Mouse (Mus musculus): ENCODE data around the gene Ndufb2. TPM values are rescaled to one million over a fixed set of nuclear protein-coding genes. Genes with fewer than 3 reads are reported as not detected.
A peak's percentile ranks its signal among the peaks of the same experiment; 100 is the strongest.

The Ndufb2 gene
- 307 and 337 TPM in 2 replicates for polyA plus RNA-seq (2015; fragmentation: Nextera tagmentation; extraction: Ambion mirVana)

- Histone ChIP-seq H3K9me3 (replicated peaks; ENCODE audit: control insufficient read depth, low read length) (no peaks in the 10 kb centered on the region), H3K4me2 (ENCODE audit: low read depth, low read length) (peak within 1 kb of the TSS; percentile 70), H3K4me3 (replicated peaks; ENCODE audit: low read length) (peak within 1 kb of the TSS; percentile 88), H3K27me3 (ENCODE audit: control insufficient read depth, insufficient read depth, low read length) (no peaks in the 10 kb centered on the region), H3K4me1 (ENCODE audit: control insufficient read depth, insufficient read depth, low read length) (peaks cover 12% of the 10 kb centered on the region), H3K27ac (ENCODE audit: low read length) (peak within 1 kb of the TSS; percentile 93), H3K36me3 (ENCODE audit: control insufficient read depth, insufficient read depth, low read length) (0 out of 2 replicates have a peak, but pooled peaks cover 10% of the 10 kb centered on the region), H3K9ac (ENCODE audit: low read length) (peak within 1 kb of the TSS; percentile 97)
- ATAC-seq (ENCODE audit: insufficient read depth, low FRiP score) = peak; percentile 98
- under 1% methylated on average over 56 of the region's 56 CpGs for WGBS
Measured at GRCm38 (mm10) chr6:39592401-39593214, at the start of gene Ndufb2. TSS of gene Ndufb2 (plus strand) at chr6:39592574.

GRCm38 (mm10) chr6:39542631-39543597 lies 49.5 kb upstream of the Ndufb2 start:
- H3K9ac ChIP-seq (ENCODE audit: low read length) = peak overlapping the region; percentile 41; the same call in 1 of the 2 replicates
- ATAC-seq (ENCODE audit: insufficient read depth, low FRiP score) = peak; percentile 86
- H3K4me3 ChIP-seq (replicated peaks; ENCODE audit: low read length) = no peak overlapping the region
- peak overlapping the region; percentile 87 for H3K27ac ChIP-seq (ENCODE audit: low read length)
- 14% methylated on average over 15 of the region's 15 CpGs for WGBS
- peaks cover 52% of the 10 kb centered on the region for H3K4me1 ChIP-seq (ENCODE audit: control insufficient read depth, insufficient read depth, low read length)
- peak overlapping the region; percentile 38; the same call in 1 of the 2 replicates for H3K4me2 ChIP-seq (ENCODE audit: low read depth, low read length)
- no peaks in the 10 kb centered on the region for H3K9me3 ChIP-seq (replicated peaks; ENCODE audit: control insufficient read depth, low read length)
- H3K27me3 ChIP-seq (ENCODE audit: control insufficient read depth, insufficient read depth, low read length) = no peaks in the 10 kb centered on the region
- no peaks in the 10 kb centered on the region for H3K36me3 ChIP-seq (ENCODE audit: control insufficient read depth, insufficient read depth, low read length)

- peak overlapping the region; percentile 41; the same call in 1 of the 2 replicates for H3K9ac ChIP-seq (ENCODE audit: low read length)
- H3K27ac ChIP-seq (ENCODE audit: low read length) = peak overlapping the region; percentile 87
- no peak overlapping the region for H3K4me2 ChIP-seq (ENCODE audit: low read depth, low read length)
- no peaks in the 10 kb centered on the region for H3K36me3 ChIP-seq (ENCODE audit: control insufficient read depth, insufficient read depth, low read length)
- no peak overlapping the region for H3K4me3 ChIP-seq (replicated peaks; ENCODE audit: low read length)
- H3K27me3 ChIP-seq (ENCODE audit: control insufficient read depth, insufficient read depth, low read length) = no peaks in the 10 kb centered on the region
- peaks cover 46% of the 10 kb centered on the region for H3K4me1 ChIP-seq (ENCODE audit: control insufficient read depth, insufficient read depth, low read length)
- 47% methylated on average over 15 of the region's 15 CpGs for WGBS
- ATAC-seq (ENCODE audit: insufficient read depth, low FRiP score) = no peak
- no peaks in the 10 kb centered on the region for H3K9me3 ChIP-seq (replicated peaks; ENCODE audit: control insufficient read depth, low read length)
Measured at GRCm38 (mm10) chr6:39543769-39544420, 48.5 kb upstream of the Ndufb2 start.

GRCm38 (mm10) chr6:39545474-39545873 lies 46.9 kb upstream of the Ndufb2 start:
- H3K4me3 ChIP-seq (replicated peaks; ENCODE audit: low read length) = no peak overlapping the region
- no peaks in the 10 kb centered on the region for H3K27me3 ChIP-seq (ENCODE audit: control insufficient read depth, insufficient read depth, low read length)
- no peaks in the 10 kb centered on the region for H3K36me3 ChIP-seq (ENCODE audit: control insufficient read depth, insufficient read depth, low read length)
- ATAC-seq (ENCODE audit: insufficient read depth, low FRiP score) = no peak
- 80% methylated on average over 7 of the region's 7 CpGs for WGBS
- no peak overlapping the region for H3K9ac ChIP-seq (ENCODE audit: low read length)
- no peaks in the 10 kb centered on the region for H3K9me3 ChIP-seq (replicated peaks; ENCODE audit: control insufficient read depth, low read length)
- H3K4me1 ChIP-seq (ENCODE audit: control insufficient read depth, insufficient read depth, low read length) = peaks cover 30% of the 10 kb centered on the region
- no peak overlapping the region for H3K4me2 ChIP-seq (ENCODE audit: low read depth, low read length)
- no peak overlapping the region for H3K27ac ChIP-seq (ENCODE audit: low read length)

- WGBS = 69% methylated on average over 5 of the region's 5 CpGs
- no peak overlapping the region for H3K4me2 ChIP-seq (ENCODE audit: low read depth, low read length)
- H3K9ac ChIP-seq (ENCODE audit: low read length) = no peak overlapping the region
- H3K27me3 ChIP-seq (ENCODE audit: control insufficient read depth, insufficient read depth, low read length) = no peaks in the 10 kb centered on the region
- H3K4me3 ChIP-seq (replicated peaks; ENCODE audit: low read length) = no peak overlapping the region
- peaks cover 21% of the 10 kb centered on the region for H3K4me1 ChIP-seq (ENCODE audit: control insufficient read depth, insufficient read depth, low read length)
- H3K9me3 ChIP-seq (replicated peaks; ENCODE audit: control insufficient read depth, low read length) = no peaks in the 10 kb centered on the region
- H3K36me3 ChIP-seq (ENCODE audit: control insufficient read depth, insufficient read depth, low read length) = no peaks in the 10 kb centered on the region
- no peak overlapping the region for H3K27ac ChIP-seq (ENCODE audit: low read length)
- ATAC-seq (ENCODE audit: insufficient read depth, low FRiP score) = no peak
Measured at GRCm38 (mm10) chr6:39548030-39548429, 44.3 kb upstream of the Ndufb2 start.

GRCm38 (mm10) chr6:39551981-39552636 lies 40.3 kb upstream of the Ndufb2 start:
- Histone ChIP-seq H3K36me3 (ENCODE audit: control insufficient read depth, insufficient read depth, low read length) (no peaks in the 10 kb centered on the region), H3K4me2 (ENCODE audit: low read depth, low read length) (no peak overlapping the region), H3K27me3 (ENCODE audit: control insufficient read depth, insufficient read depth, low read length) (no peaks in the 10 kb centered on the region), H3K4me1 (ENCODE audit: control insufficient read depth, insufficient read depth, low read length) (peaks cover 21% of the 10 kb centered on the region), H3K9ac (ENCODE audit: low read length) (no peak overlapping the region), H3K27ac (ENCODE audit: low read length) (0 out of 2 replicates have a peak overlapping the region, but pooled peaks have one; percentile 21), H3K4me3 (replicated peaks; ENCODE audit: low read length) (no peak overlapping the region), H3K9me3 (replicated peaks; ENCODE audit: control insufficient read depth, low read length) (no peaks in the 10 kb centered on the region)
- no peak for ATAC-seq (ENCODE audit: insufficient read depth, low FRiP score)
- 59% methylated on average over 8 of the region's 8 CpGs for WGBS

DNA sequence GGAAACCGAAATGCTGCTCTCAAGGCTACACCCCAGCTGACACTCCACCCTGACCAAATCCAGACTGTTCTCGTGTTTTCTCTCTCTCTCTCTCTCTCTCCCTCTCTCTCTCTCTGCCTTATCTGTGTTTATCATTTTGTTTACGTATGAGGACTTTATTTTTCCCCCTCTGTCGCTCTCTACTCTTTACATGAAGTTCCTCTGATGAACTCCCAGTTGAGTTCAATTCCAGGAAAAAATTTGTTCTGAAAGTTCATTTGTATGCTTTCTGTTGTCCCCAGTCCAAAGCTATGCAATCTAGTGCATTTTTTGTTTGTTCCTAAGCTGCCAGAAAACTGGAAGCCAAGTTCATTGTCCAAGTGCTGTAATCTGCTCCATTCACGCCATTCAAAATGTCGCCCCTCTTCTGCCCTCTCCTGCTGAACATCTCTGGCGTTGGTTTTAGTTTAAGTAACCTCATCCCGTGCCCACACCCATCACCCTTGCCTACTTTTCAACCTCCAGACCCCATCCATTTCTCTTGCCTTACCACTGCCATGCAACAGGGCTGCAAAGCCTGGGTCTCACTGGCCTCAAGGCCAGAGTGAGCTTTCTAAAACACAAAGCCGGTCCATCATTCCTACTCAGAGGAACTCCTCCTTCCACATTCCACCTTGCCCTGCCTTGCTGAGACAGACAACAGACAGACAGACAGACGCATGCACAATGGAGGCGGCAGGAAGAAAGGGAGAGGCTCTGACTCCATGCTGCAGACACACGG lies 37.3 kb upstream of the Ndufb2 start:
- ATAC-seq (ENCODE audit: insufficient read depth, low FRiP score) = no peak
- Histone ChIP-seq H3K27ac (ENCODE audit: low read length) (peak overlapping the region; percentile 8; the same call in 1 of the 2 replicates), H3K9ac (ENCODE audit: low read length) (no peak overlapping the region; the same call in 1 of the 2 replicates), H3K4me1 (ENCODE audit: control insufficient read depth, insufficient read depth, low read length) (peaks cover 21% of the 10 kb centered on the region), H3K4me3 (replicated peaks; ENCODE audit: low read length) (no peak overlapping the region; the same call in 1 of the 2 replicates), H3K27me3 (ENCODE audit: control insufficient read depth, insufficient read depth, low read length) (no peaks in the 10 kb centered on the region), H3K36me3 (ENCODE audit: control insufficient read depth, insufficient read depth, low read length) (no peaks in the 10 kb centered on the region), H3K9me3 (replicated peaks; ENCODE audit: control insufficient read depth, low read length) (no peaks in the 10 kb centered on the region), H3K4me2 (ENCODE audit: low read depth, low read length) (peak overlapping the region; percentile 67)
- 50% methylated on average over 12 of the region's 12 CpGs for WGBS

DNA sequence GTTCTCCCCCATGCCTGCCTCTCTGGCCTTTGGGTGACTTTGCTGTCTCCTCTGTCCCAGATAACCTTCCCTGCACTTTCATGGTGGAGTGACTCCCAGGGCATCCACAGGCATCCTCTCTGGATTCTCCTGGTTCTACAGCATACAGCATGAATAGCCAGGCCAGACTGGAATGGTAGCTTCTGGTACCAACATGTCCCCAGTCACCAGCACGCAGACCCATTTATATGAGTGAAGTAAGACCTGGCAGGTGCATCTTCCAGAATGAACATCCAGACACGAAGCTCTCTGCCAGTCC lies 36.8 kb upstream of the Ndufb2 start:
- Histone ChIP-seq H3K4me3 (replicated peaks; ENCODE audit: low read length) (no peak overlapping the region; the same call in 1 of the 2 replicates), H3K4me1 (ENCODE audit: control insufficient read depth, insufficient read depth, low read length) (peaks cover 21% of the 10 kb centered on the region), H3K4me2 (ENCODE audit: low read depth, low read length) (peak overlapping the region; percentile 67), H3K27me3 (ENCODE audit: control insufficient read depth, insufficient read depth, low read length) (no peaks in the 10 kb centered on the region), H3K9ac (ENCODE audit: low read length) (no peak overlapping the region), H3K27ac (ENCODE audit: low read length) (no peak overlapping the region), H3K36me3 (ENCODE audit: control insufficient read depth, insufficient read depth, low read length) (no peaks in the 10 kb centered on the region), H3K9me3 (replicated peaks; ENCODE audit: control insufficient read depth, low read length) (no peaks in the 10 kb centered on the region)
- WGBS = 63% methylated on average over 2 of the region's 2 CpGs
- no peak for ATAC-seq (ENCODE audit: insufficient read depth, low FRiP score)
